ENCODE assay signal across 12 mouse cellular contexts in genomic region chr8:89926666-89927232, GRCm38 (mm10).
A peak's percentile ranks its signal among the peaks of the same experiment; 100 is the strongest.
DNase-seq lines count a peak whose midpoint lies in the region; ATAC-seq and TF ChIP-seq lines count a peak whose summit lies in the region.
"Had no signal": no experiment of that assay in that cellular context is flagged by ENCODE, and none has a peak within 500 bp of the region (broad histone marks: within the 10 kb centered on the region; RNA-seq: fewer than 3 reads in every experiment).

No protein-coding gene starts in this region.

- no peak overlapping the region; the same call in 1 of the 2 replicates for H3K9ac ChIP-seq in forebrain, postnatal 0 days
- H3K9ac ChIP-seq in midbrain, embryonic 16.5 days (ENCODE audit: low read depth, low read length): no peak overlapping the region
- H3K9ac ChIP-seq in intestine, embryonic 15.5 days: no peak overlapping the region
- H3K9ac ChIP-seq: liver, embryonic 15.5 days had no signal

- no peak overlapping the region for H3K4me3 ChIP-seq in layer of hippocampus, adult 2 months
- no peak overlapping the region for H3K4me3 ChIP-seq in forebrain, postnatal 0 days (ENCODE audit: low read depth, low read length)
- no peak overlapping the region for H3K4me3 ChIP-seq in midbrain, embryonic 16.5 days (ENCODE audit: low read depth, low read length)
- H3K4me3 ChIP-seq in intestine, embryonic 15.5 days (replicated peaks): no peak overlapping the region
- H3K4me3 ChIP-seq: liver, embryonic 15.5 days had no signal

- ATAC-seq in forebrain, postnatal 0 days: peak; percentile 20; the same call in 1 of the 2 replicates
- 0 out of 2 replicates have a peak, but pooled peaks have one; percentile 36 for ATAC-seq in midbrain, embryonic 16.5 days
- no peak for ATAC-seq in intestine, embryonic 15.5 days
- ATAC-seq: Patski had no signal

- no peak overlapping the region for H3K4me2 ChIP-seq in forebrain, postnatal 0 days (ENCODE audit: low read depth)
- H3K4me2 ChIP-seq in midbrain, embryonic 16.5 days (ENCODE audit: low read length): no peak overlapping the region
- no peak overlapping the region for H3K4me2 ChIP-seq in intestine, embryonic 15.5 days (replicated peaks)
- H3K4me2 ChIP-seq: liver, embryonic 15.5 days had no signal

- H3K9me3 ChIP-seq in forebrain, postnatal 0 days (ENCODE audit: low read length): no peaks in the 10 kb centered on the region
- H3K9me3 ChIP-seq in midbrain, embryonic 16.5 days (replicated peaks; ENCODE audit: control insufficient read depth, low read length, poor library complexity, severe bottlenecking): no peaks in the 10 kb centered on the region
- no peaks in the 10 kb centered on the region for H3K9me3 ChIP-seq in intestine, embryonic 15.5 days
- H3K9me3 ChIP-seq: liver, embryonic 15.5 days had no signal

- peak in 1 of 2 experiments; percentile 25 for DNase-seq in layer of hippocampus, adult 2 months (ENCODE audit: low spot score in 2 of 2)
- DNase-seq in layer of hippocampus, adult 11-12 months (ENCODE audit: low spot score): no peak
- peak; percentile 13 for DNase-seq in cerebellum, postnatal 36 days
- DNase-seq in forebrain, postnatal 0 days: peak; percentile 26
- DNase-seq in lung, postnatal 25 days (ENCODE audit: low spot score): no peak
- DNase-seq in Muller cell, postnatal 12 days (ENCODE audit: inconsistent ontology term): no peak
- DNase-seq: adrenal gland, postnatal 36 days had no signal

- no peaks in the 10 kb centered on the region for H3K36me3 ChIP-seq in forebrain, postnatal 0 days (ENCODE audit: insufficient read depth)
- no peaks in the 10 kb centered on the region for H3K36me3 ChIP-seq in midbrain, embryonic 16.5 days (ENCODE audit: control insufficient read depth, insufficient read depth, low read length)
- no peaks in the 10 kb centered on the region for H3K36me3 ChIP-seq in intestine, embryonic 15.5 days
- H3K36me3 ChIP-seq: liver, embryonic 15.5 days had no signal

- no peaks in the 10 kb centered on the region for H3K27me3 ChIP-seq in forebrain, postnatal 0 days (ENCODE audit: insufficient read depth, low read length)
- no peaks in the 10 kb centered on the region for H3K27me3 ChIP-seq in midbrain, embryonic 16.5 days (ENCODE audit: control insufficient read depth, insufficient read depth, low read depth, low read length)
- no peaks in the 10 kb centered on the region for H3K27me3 ChIP-seq in intestine, embryonic 15.5 days (replicated peaks)
- H3K27me3 ChIP-seq: liver, embryonic 15.5 days had no signal

- WGBS in forebrain, postnatal 0 days: 5% methylated on average over 3 of the region's 3 CpGs
- WGBS in midbrain, embryonic 16.5 days: 5% methylated on average over 3 of the region's 3 CpGs
- WGBS in intestine, embryonic 15.5 days: 38% methylated on average over 3 of the region's 3 CpGs

- no peak for TF ChIP-seq CTCF in layer of hippocampus, adult 2 months (conservative IDR thresholded peaks at IDR 0.05)
- TF ChIP-seq CTCF in forebrain, postnatal 0 days (IDR thresholded peaks at IDR 0.05; ENCODE audit: low read depth): no peak

- peak overlapping the region; percentile 71 for H3K27ac ChIP-seq in layer of hippocampus, adult 2 months
- H3K27ac ChIP-seq in forebrain, postnatal 0 days (ENCODE audit: low read depth, low read length): no peak overlapping the region; the same call in 1 of the 2 replicates
- H3K27ac ChIP-seq in midbrain, embryonic 16.5 days (ENCODE audit: low read length): peak overlapping the region; percentile 60; the same call in 1 of the 2 replicates
- no peak overlapping the region for H3K27ac ChIP-seq in intestine, embryonic 15.5 days
- H3K27ac ChIP-seq: liver, embryonic 15.5 days; stomach, postnatal 0 days had no signal

- no peaks in the 10 kb centered on the region for H3K4me1 ChIP-seq in forebrain, postnatal 0 days (ENCODE audit: insufficient read depth)
- peaks cover 16% of the 10 kb centered on the region for H3K4me1 ChIP-seq in midbrain, embryonic 16.5 days (ENCODE audit: control insufficient read depth, insufficient read depth, low read length)
- no peaks in the 10 kb centered on the region for H3K4me1 ChIP-seq in intestine, embryonic 15.5 days (replicated peaks)
- H3K4me1 ChIP-seq: liver, embryonic 15.5 days had no signal

Comparison
In these comparisons a context has a peak if more than half of its experiments do, and no peak if none do; other contexts are left out.
1. DNase-seq: peak in cerebellum, postnatal 36 days (2 of 2) and forebrain, postnatal 0 days (single experiment); none in layer of hippocampus, adult 11-12 months (single experiment), lung, postnatal 25 days (single experiment) and Muller cell, postnatal 12 days (single experiment).
2. H3K27ac ChIP-seq: peak in layer of hippocampus, adult 2 months (single experiment) and midbrain, embryonic 16.5 days (single experiment); none in forebrain, postnatal 0 days (single experiment) and intestine, embryonic 15.5 days (single experiment).